Mouse (Mus musculus): ENCODE results near the gene Folr1.

- TF ChIP-seq CTCF (IDR thresholded peaks at IDR 0.05; ENCODE audit: borderline replicate concordance, control insufficient read depth, extremely low read depth, insufficient read depth, low read length, poor library complexity) (no peak), POLR2A (IDR thresholded peaks at IDR 0.05; ENCODE audit: control insufficient read depth, extremely low read depth, insufficient read depth, low read length, poor library complexity) (no peak)
These were observed 41.4 kb upstream of the Folr1 start for GRCm38 (mm10) chr7:101911982-101912381.
